Mouse (Mus musculus): ENCODE results near the gene Rab6a.

Rab6a gene

DNA sequence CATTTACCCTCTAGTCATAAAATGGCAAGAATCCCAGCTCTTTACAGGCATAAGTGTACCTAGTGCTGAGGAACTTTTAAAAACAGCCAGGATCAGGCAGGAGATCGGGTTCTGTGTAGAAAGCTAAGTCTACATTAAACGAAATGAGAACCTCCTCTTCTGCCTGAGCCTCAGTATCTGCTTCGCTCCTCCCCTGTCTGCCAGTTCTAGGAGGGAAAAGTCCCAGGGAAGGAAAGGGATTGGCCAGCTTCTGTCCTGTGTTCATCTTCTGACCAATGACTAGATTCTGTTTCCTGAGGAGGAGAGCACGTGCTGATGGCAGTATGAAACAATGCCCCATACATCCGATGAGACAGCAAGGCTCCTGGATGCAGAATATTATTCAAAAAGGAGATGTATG is 73.9 kb downstream of the Rab6a start:
- peak; percentile 44 for DNase-seq (ENCODE audit: extremely low read depth, low read depth)

DNA sequence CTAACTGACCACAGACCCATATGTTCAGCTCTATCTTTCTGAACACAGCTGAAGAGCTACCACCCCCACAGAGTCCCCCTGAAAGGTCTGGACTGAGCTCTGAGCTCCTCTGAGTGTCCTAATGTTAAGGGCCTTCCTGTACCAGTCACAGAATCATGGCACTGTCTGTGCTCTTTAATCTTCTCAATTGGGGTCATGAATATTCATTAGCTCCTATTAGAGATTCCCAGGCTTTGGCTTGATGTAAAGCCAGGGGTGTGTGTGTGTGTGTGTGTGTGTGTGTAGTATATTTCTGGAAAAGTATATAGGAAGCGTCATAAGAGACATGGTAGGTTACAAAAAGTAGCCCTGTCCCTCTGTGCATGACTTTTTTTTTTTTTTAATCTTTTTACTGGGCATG is 76.0 kb downstream of the Rab6a start:
- DNase-seq (ENCODE audit: extremely low read depth, low read depth) = no peak

DNA sequence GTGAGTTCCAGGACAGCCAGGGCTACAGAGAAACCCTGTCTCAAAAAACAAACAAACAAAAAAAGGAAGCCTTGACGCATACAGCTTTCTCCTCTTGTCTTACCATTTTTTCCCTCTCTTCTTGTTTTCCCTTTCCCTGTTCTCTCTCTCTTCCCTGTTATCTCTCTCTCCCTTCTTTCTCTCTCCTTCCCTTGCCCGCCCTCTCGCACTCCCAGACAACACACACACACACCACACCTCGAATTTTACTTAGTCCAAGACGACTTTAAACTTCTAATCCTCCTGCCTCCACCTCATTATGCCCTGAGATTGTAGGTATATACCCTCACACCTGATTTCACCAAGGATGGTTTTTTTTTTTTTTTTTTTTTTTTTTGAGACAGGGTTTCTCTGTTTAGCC is 76.9 kb downstream of the Rab6a start:
- DNase-seq (ENCODE audit: extremely low read depth, low read depth) = no peak

DNA sequence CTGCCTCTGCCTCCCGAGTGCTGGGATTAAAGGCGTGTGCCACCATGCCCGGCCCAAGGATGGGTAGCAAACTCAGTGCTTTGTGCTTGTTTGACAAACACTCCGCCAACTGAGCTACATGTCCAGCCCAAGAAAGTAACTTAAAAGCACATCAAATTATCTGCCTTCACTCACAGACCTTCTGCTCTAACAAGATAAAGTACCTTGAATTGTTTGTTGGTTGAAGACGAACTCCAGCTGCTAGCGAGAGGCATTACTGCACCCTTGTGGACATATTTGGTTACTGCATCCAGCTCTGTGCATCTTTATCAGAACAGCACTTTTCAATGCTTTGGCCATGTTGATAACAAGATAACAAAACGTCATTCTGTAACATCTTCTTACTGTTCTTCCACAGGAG is 77.3 kb downstream of the Rab6a start:
- peak; percentile 79 for DNase-seq (ENCODE audit: extremely low read depth, low read depth)

DNA sequence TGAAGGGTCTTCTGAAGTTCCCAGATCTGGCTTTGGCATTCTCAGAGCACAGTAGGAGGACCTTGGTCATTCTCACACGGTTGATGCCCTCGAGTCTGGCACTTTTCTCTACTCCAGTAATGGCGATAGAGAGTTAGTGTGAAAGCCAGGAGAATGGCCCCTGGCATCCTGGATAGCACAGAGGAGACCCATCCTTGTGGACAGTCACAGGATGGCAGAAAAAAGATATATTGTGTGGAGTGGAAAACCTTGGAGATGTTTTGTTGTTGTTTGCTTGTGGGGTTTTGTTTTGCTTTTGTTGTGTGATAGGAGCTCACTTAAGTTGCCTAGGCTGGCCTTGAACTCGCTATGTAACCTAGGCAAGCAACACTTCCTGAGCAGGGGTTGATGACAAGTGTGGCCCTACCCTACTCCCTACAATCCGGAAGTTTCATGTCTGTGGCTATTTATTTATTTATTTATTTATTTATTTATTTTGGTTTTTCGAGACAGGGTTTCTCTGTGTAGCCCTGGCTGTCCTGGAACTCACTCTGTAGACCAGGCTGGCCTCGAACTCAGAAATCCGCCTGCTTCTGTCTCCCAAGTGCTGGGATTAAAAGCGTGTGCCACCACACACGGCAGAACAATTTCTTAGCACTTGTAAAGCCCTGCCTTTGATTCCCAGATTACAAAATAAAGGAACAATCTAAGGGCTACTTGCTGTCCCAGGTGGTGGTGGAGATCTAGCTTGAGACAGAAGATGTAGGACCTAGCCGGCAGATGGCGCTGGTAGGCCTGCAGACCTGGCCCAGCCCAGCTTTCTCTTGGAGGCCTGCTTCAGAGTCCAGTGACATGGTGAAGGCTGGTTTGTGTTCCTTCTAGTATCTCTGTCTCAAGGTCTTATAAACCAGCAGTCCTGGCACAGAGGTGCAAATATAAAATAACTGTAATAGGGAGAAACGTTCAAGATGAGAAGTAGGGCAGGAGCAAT is 78.1 kb downstream of the Rab6a start:
- DNase-seq (ENCODE audit: extremely low read depth, low read depth) = peak; percentile 59

- no peak for DNase-seq (ENCODE audit: extremely low read depth, low read depth)
Measured at GRCm38 (mm10) chr7:100688471-100688870, 81.3 kb downstream of the Rab6a start.
